Mouse (Mus musculus) liver, adult 2 months (tissue): ENCODE measurements around the gene Nek8. TPM values are rescaled to one million over a fixed set of nuclear protein-coding genes. Genes with fewer than 3 reads are reported as not detected.

Experiments used
- DNase-seq: peaks from one replicate; pipeline ENCODE4 v3.0.0-alpha.2; 2011; ENCODE audit warnings: low read depth, low spot score; ENCODE audit errors: extremely low read depth
- H3K27ac ChIP-seq: fragments of 200-500 bp; replicated peaks from 2 replicates; pipeline ENCODE4 v1.5.1; 2012; ENCODE audit warnings: low read depth, mild to moderate bottlenecking, control low read depth, inconsistent platforms, low read length; ENCODE audit not compliant: insufficient read depth
- H3K27me3 ChIP-seq: fragments of 200-500 bp; 2 replicates; pipeline ENCODE4 v1.6.1; 2012; ENCODE audit warnings: mild to moderate bottlenecking, moderate library complexity, low read length, inconsistent platforms; ENCODE audit not compliant: control insufficient read depth, insufficient read depth
- H3K36me3 ChIP-seq: fragments of 200-500 bp; 2 replicates; pipeline ENCODE4 v1.6.1; 2012; ENCODE audit warnings: low read length, inconsistent platforms; ENCODE audit not compliant: control insufficient read depth, insufficient read depth
- H3K4me1 ChIP-seq: fragments of 200-500 bp; 2 replicates; pipeline ENCODE4 v1.6.1; 2011; ENCODE audit warnings: low read length; ENCODE audit not compliant: control insufficient read depth, insufficient read depth
- H3K4me3 ChIP-seq: fragments of 200-500 bp; 2 replicates; pipeline ENCODE4 v1.5.1; 2011; ENCODE audit warnings: low read depth, mild to moderate bottlenecking, control low read depth, low read length, moderate library complexity; ENCODE audit not compliant: insufficient read depth
- H3K79me2 ChIP-seq: fragments of 200-500 bp; 2 replicates; pipeline ENCODE4 v1.6.1; 2012; ENCODE audit warnings: inconsistent platforms, mild to moderate bottlenecking, low read length, moderate library complexity; ENCODE audit not compliant: control insufficient read depth, insufficient read depth
- H3K9ac ChIP-seq: fragments of 200-500 bp; 2 replicates; pipeline ENCODE4 v1.6.1; 2012; ENCODE audit warnings: low read depth, mild to moderate bottlenecking, control low read depth, inconsistent platforms, low read length
- CTCF ChIP-seq: fragments of 200-500 bp; IDR thresholded peaks from 2 replicates; pipeline ENCODE4 v1.5.1; 2011; ENCODE audit warnings: low read depth, low read length, control low read depth
- POLR2A ChIP-seq: fragments of 200-500 bp; IDR thresholded peaks from 2 replicates; pipeline ENCODE4 v1.6.1; 2011; ENCODE audit warnings: low read length, control low read depth; ENCODE audit not compliant: insufficient read depth; ENCODE audit errors: extremely low read depth
- WGBS: fragments of 180-500 bp; shearing (Covaris S2); methylation state at CpG from one replicate; pipeline ENCODE4 v1.1.7; 2018; 5-methylcytosine and 5-hydroxymethylcytosine counted together
- polyA plus RNA-seq: library from polyadenylated mRNA; depleted of rRNA; stranded (reverse); fragments of >200 nt; gene quantifications from 2 replicates; pipeline ENCODE4 v1.2.3, GENCODE M21; 2012
- total RNA-seq: library from RNA; depleted of rRNA; stranded (reverse); fragments of >200 nt; gene quantifications from 2 replicates; pipeline ENCODE4 v1.2.3, GENCODE M21; 2014

The Nek8 gene
- total and polyA plus RNA-seq, 2 experiments: 4.1 to 7.2 TPM

GRCm38 (mm10) chr11:78160675-78161074 lies 15.8 kb downstream of the Nek8 start:
- H3K79me2 ChIP-seq: peaks cover 41% of the 10 kb centered on the region; the same call in 1 of the 2 replicates
- H3K4me3 ChIP-seq: no peak overlapping the region
- peaks cover 8% of the 10 kb centered on the region for H3K36me3 ChIP-seq
- H3K27me3 ChIP-seq: no peaks in the 10 kb centered on the region
- no peak overlapping the region for H3K9ac ChIP-seq
- 85% methylated on average over 3 of the region's 3 CpGs for WGBS
- no peak overlapping the region for H3K27ac ChIP-seq
- DNase-seq: no peak
- TF ChIP-seq CTCF (no peak), POLR2A (no peak)
- peaks cover 18% of the 10 kb centered on the region for H3K4me1 ChIP-seq

- no peaks in the 10 kb centered on the region for H3K27me3 ChIP-seq
- H3K36me3 ChIP-seq: peaks cover 8% of the 10 kb centered on the region
- peaks cover 40% of the 10 kb centered on the region; the same call in 1 of the 2 replicates for H3K79me2 ChIP-seq
- 86% methylated on average over 18 of the region's 18 CpGs for WGBS
- TF ChIP-seq POLR2A (no peak), CTCF (no peak)
- peaks cover 18% of the 10 kb centered on the region for H3K4me1 ChIP-seq
- no peak overlapping the region for H3K4me3 ChIP-seq
- H3K27ac ChIP-seq: no peak overlapping the region
- no peak overlapping the region for H3K9ac ChIP-seq
- DNase-seq: no peak
Observed at GRCm38 (mm10) chr11:78160171-78160570, 16.3 kb downstream of the Nek8 start.

GRCm38 (mm10) chr11:78159557-78159956 lies 16.9 kb downstream of the Nek8 start:
- Histone ChIP-seq H3K4me3 (no peak overlapping the region), H3K9ac (no peak overlapping the region), H3K27ac (no peak overlapping the region), H3K27me3 (no peaks in the 10 kb centered on the region), H3K79me2 (peaks cover 34% of the 10 kb centered on the region; the same call in 1 of the 2 replicates), H3K36me3 (peaks cover 8% of the 10 kb centered on the region), H3K4me1 (peaks cover 18% of the 10 kb centered on the region)
- DNase-seq: no peak
- TF ChIP-seq POLR2A (no peak), CTCF (no peak)
- 72% methylated on average over 7 of the region's 7 CpGs for WGBS

- Histone ChIP-seq H3K9ac (no peak overlapping the region), H3K36me3 (peaks cover 8% of the 10 kb centered on the region), H3K27ac (no peak overlapping the region), H3K4me3 (no peak overlapping the region), H3K79me2 (peaks cover 30% of the 10 kb centered on the region; the same call in 1 of the 2 replicates), H3K27me3 (no peaks in the 10 kb centered on the region), H3K4me1 (peaks cover 18% of the 10 kb centered on the region)
- peak; percentile 87 for DNase-seq
- WGBS: 20% methylated on average over 2 of the region's 2 CpGs
- TF ChIP-seq CTCF (peak; percentile 98), POLR2A (no peak)
Observed at GRCm38 (mm10) chr11:78159096-78159495, 17.4 kb downstream of the Nek8 start.

- H3K27me3 ChIP-seq: no peaks in the 10 kb centered on the region
- 0 out of 2 replicates have a peak, but pooled peaks cover 5% of the 10 kb centered on the region for H3K79me2 ChIP-seq
- H3K27ac ChIP-seq: no peak overlapping the region
- no peak overlapping the region for H3K9ac ChIP-seq
- WGBS: 87% methylated on average over 6 of the region's 6 CpGs
- TF ChIP-seq CTCF (no peak), POLR2A (no peak)
- DNase-seq: no peak
- H3K4me1 ChIP-seq: peaks cover 3% of the 10 kb centered on the region
- H3K36me3 ChIP-seq: peaks cover 8% of the 10 kb centered on the region
- no peak overlapping the region for H3K4me3 ChIP-seq
Observed at GRCm38 (mm10) chr11:78156156-78156699, 20.2 kb downstream of the Nek8 start.

GRCm38 (mm10) chr11:78155674-78156073 lies 20.8 kb downstream of the Nek8 start:
- Histone ChIP-seq H3K27me3 (no peaks in the 10 kb centered on the region), H3K79me2 (0 out of 2 replicates have a peak, but pooled peaks cover under 1% of the 10 kb centered on the region), H3K9ac (no peak overlapping the region), H3K27ac (no peak overlapping the region), H3K4me1 (peaks cover 3% of the 10 kb centered on the region), H3K36me3 (peaks cover 8% of the 10 kb centered on the region), H3K4me3 (no peak overlapping the region)
- TF ChIP-seq CTCF (no peak), POLR2A (no peak)
- DNase-seq: no peak
- 93% methylated on average over 5 of the region's 5 CpGs for WGBS
